Mouse (Mus musculus) hematopoietic stem cell, adult 5-6 weeks (primary cell): ENCODE data around the gene Tbc1d12. TPM values are rescaled to one million over a fixed set of nuclear protein-coding genes. Genes with fewer than 3 reads are reported as not detected.

ENCODE experiments used
- ATAC-seq, 2 experiments: fragments of 125-278 bp in 1 of 2; replicated peaks in 1 of 2; 2 replicates each; pipeline ENCODE4 v1.8.0; 2016 to 2017; ENCODE audit warnings: inconsistent platforms in 2 of 2, mild to moderate bottlenecking in 2 of 2, moderate number of reproducible peaks in 2 of 2, low read depth in 1 of 2, moderate TSS enrichment in 1 of 2; ENCODE audit not compliant: low FRiP score in 2 of 2, poor library complexity in 2 of 2, severe bottlenecking in 2 of 2, insufficient read depth in 1 of 2, low TSS enrichment in 1 of 2
- total RNA-seq: library from RNA; stranded (forward); fragments of 172-1452, 232-1000 nt; gene quantifications from 2 replicates; pipeline ENCODE4 v1.2.3, GENCODE M21; 2017

Gene Tbc1d12
- total RNA-seq, 1 experiment from 2014 or later = 8.2 TPM

DNA sequence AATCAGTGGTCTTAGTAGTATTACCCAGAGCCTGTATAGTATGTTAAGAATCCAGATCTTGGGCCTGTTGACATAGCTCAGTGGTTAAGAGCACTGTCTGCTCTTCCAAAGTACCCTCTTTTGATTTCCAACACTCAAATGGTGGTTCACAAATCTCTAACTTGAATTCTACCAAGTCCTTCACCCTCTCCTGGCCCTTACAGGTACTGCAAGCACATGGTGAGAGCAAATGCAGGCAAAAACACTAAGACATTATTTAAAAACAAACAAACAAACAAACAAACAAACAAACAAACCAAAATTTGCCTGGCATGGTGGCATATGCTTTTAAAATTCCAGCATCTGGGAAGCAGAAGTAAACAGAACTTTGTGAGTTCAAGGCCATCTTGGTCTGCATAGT, 43.9 kb downstream of the Tbc1d12 start:
- ATAC-seq = no peak

DNA sequence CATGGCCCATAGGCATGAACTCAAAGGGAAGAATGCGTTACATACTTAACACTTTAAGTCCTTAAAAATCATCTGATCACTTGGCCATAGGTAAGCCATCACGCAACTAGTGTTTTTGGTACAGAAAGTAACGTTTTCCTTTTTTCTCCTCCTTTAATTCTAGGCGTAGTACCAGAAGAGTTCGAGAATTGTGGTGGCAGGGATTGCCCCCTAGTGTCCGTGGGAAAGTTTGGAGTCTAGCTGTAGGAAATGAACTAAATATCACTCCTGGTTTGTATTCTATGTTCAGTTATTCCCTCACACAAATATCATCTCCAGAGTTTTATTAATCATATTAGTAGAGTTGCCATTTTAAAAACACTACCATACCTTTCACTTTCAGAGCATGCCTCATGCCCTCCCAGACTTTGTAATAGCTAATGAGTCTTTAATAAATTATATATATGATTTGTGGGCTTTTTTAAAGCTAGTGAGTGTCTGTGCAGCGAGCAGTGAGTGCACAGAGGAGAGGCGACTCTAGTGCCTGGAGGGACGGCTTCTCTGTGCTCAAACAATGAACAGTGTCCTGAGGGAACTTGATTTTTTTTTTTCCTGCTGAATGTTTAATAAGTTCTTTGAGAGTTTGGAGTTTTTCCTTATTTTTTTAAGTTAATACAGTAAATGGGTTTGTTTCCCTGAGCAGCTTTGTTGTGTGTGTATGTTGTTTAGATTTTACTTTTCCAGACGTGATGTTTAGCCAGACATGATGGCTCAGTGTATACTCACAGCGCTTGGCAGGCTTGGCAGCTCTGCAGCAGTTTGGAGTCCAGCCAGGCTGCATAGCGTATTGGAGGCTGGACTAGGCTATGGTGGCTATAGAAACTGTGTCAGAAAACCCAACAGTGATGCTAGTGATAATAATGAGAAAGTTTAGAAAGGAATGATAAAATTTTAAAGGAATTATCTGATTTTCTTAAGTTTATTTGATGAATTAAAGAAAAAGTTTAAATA, 65.1 kb downstream of the Tbc1d12 start:
- no peak for ATAC-seq

DNA sequence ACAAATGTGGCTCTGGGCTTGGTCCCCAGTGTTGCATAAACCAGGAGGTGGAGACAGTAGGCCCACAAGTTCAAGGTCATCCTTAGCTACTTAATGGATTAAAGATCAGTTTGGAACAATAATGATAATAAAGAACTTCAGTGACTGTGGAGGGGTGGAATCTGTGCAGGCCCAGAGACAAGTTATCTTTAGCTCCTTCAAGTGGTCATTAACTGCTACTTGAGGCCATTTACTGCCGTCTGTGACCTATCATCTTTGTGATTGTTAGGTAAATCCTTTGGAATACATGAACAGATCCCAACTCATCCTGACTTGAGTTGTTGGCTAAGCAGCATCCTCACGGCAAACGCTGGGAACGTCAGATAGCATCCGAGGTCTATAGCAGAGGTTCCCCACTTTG, 66.1 kb downstream of the Tbc1d12 start:
- 0 out of 4 replicates have a peak, but pooled peaks of 1 of the 2 experiments have one; percentile 42 for ATAC-seq

DNA sequence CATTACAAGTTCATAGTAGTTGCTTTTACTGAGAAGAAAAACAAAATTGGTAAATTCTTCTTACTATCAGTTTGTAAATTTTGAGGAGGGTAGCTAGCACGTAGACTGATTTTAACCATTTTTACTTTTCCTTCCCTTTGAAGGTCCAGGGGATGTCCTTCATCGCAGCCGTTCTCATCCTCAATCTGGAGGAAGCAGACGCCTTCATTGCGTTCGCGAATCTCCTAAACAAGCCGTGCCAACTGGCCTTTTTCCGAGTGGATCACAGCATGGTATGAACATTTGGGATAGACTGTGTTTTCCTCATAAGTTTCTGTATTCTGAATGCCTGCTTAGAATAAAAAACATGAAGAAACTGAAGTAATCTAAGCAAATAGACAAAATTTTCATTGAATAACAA, 77.4 kb downstream of the Tbc1d12 start:
- no peak for ATAC-seq

DNA sequence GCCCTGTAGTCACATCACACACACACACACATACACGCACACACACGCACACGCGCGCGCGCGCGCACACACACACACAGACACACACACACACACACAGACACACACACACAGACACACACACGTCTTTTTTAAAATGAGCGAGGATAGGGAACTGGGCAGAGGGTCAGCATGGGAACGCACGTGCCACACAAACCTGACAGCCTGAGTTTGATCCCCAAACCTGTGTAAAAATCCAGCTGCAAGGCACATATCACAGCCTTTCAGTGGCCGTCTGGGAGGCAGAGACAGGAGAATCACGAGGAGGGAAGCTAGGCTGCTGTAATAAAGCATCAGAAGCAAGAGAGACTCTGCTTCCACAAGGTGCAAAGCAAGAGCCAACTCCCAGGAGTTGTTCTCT, 78.5 kb downstream of the Tbc1d12 start:
- no peak for ATAC-seq

DNA sequence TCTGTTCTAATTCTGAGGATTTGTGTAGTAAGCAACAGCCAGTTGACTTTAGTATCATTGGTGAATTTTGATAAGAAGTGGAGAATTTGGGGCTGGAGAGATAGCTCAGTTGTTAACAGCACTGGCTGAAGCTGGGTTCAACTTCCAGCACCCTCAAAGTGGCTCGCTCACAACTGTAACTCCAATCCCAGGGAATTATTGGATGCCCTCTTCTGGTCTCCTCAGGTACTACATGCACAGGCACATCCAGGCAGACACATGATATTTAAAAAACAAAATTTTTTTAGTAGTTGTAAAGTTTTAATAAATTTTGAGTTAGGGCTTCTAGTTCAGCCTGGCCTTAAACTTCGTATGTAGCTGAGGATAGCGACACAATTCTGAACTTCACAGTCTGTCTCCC, 79.3 kb downstream of the Tbc1d12 start:
- peak; percentile 37 to 75; a peak in 2 of 4 replicates for ATAC-seq

DNA sequence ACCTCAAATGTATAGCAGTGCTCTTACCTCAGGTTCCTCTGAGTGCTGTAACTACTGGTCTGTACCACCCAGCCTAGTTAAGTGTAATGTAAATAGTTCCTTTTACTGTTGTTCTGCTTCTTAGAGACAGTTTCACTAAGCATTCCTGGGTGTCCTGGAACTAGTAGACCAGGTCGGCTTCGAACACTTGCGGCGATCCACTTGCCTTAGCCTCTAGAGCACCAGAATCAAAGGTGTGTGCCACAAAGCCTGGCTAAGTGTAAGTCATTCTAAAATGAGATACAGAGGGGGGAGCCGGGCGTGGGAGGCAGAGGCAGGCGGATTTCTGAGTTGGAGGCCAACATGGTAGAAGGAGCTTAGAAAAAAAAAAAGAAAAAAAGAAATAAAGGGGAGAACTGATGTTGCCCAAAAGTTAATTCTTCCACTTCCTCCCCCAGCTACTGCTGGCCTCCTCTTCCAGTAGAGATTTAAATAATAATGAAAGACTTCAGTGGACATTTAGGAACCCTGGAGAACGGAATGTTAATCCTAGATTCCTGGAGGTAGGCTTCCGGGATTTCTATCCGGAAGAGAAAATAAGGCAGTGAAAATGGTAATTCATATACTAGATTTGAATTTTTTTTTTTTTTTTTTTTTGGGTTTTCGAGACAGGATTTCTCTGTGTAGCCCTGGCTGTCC, 92.2 kb downstream of the Tbc1d12 start:
- no peak for ATAC-seq

DNA sequence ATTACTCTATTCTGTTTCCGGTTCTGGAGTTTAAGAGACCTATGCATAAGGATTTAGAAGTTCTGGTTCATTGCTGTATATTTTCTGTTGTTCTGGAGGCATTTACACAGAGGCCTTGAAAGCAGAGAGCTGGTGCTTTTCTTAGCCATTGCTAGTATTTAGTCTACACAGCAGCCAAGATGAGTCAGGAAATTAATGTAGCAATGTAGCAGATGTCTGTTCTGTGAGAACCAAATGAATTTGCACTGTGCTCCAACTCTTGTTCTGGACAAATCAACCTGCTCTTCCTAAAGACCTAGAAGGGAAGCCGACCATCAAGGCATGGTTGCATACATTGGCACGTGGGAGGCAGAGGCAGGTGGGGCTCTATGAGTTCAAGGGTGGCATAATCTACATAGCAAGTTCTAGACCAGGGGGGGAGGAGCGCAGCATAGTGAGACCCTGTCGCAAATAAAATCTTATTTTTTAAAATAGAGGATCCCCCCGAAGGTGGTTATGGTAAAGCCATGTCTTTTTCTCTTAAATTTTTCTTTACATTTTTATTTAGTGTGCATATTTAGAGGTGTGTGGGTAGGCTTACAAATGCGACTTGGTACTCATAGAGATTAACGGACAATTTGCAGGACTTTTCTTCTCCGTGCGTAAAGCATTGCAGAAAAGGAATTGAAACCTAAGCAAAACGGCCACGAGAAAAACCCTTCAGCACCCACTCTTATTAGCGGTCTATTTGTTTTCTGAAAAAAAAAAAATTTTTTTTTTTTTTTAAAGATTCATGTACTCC, 93.3 kb downstream of the Tbc1d12 start:
- ATAC-seq = no peak

DNA sequence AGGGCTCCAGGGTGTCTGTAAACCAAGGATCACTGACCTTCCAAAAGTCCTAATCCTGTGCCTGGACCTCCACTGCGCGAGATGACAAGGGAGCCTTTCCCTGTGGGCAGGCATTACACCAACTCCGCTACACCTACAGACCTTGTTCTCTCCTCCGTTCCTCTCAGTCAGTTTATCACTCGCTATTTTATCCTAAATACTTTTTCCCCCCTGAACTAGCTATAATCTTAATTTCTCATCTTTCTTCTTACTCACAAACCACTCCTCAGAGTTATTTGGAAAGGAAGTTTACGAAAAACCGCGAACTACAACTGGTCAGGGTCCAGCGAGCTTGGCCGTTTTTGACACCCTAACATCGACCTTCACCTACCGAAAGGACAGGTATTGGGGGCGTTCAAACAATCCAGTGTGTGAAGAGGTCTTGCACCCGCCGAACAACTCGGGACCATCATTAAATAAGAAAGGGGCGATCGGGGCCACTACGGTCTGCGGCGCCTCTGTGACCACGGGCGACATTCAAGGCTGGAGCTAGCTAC, 93.9 kb downstream of the Tbc1d12 start:
- ATAC-seq = peak in 1 of 2 experiments; percentile 35; a peak in 1 of 4 replicates

DNA sequence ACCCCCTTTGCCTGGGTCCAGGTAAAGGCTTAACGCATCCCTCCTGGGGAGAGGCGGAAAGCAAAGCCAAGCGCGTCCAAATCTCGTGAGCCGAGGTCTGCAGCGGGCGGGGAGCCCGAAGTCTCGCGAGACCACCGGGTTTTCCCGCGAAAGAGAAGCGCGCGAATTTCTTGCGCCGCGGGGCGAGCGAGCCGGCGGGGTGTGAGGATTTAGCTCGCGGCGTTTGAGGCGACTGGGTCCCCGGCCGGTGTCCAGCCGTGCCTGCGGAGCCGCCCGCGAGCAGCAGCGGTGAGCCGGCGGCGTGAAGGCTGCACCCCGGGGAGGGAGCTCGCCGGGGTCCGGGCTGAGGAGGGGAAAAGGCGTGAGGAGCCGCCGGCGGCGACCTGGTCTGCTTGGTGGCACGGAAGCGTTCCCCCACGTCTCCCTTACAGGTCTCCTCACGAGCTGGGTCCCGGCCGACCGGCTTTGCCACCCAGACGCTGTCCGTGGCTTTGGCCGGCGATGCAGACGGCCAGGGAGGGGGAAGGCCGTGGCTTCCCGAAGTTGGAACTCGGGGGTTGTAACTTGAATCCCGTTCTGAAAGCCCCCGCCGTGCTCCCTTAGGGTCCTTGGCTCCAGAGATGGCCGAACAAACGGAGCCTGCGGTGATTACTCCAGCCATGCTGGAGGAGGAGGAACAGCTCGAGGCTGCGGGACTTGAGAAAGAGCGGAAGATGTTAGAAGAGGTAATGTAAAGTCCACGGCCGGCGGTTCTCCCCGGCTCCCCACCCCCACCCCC, 94.6 kb downstream of the Tbc1d12 start, which contains the start of gene Hells:
TSS of gene Hells (plus strand) at position 128 of the 778 bp plus-strand sequence.
- ATAC-seq = peak; percentile 89 to 92

DNA sequence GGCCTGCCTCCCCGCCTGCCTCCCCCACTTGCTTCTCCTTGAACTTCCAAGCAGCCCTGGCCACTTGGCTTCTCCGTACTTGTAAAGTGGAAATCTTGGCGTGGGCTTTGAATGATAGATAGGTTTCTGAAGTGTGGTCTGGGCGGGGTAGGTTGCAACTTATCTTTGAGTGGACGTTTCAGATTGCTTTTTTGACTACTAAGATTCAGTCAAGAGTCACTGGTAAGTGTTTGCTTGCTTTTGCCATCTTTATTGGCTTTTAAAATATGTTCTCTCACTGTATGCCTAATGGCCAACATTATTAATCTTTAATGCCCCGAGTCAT, 95.1 kb downstream of the Tbc1d12 start:
- 0 out of 4 replicates have a peak, but pooled peaks of 1 of the 2 experiments have one; percentile 3 for ATAC-seq

DNA sequence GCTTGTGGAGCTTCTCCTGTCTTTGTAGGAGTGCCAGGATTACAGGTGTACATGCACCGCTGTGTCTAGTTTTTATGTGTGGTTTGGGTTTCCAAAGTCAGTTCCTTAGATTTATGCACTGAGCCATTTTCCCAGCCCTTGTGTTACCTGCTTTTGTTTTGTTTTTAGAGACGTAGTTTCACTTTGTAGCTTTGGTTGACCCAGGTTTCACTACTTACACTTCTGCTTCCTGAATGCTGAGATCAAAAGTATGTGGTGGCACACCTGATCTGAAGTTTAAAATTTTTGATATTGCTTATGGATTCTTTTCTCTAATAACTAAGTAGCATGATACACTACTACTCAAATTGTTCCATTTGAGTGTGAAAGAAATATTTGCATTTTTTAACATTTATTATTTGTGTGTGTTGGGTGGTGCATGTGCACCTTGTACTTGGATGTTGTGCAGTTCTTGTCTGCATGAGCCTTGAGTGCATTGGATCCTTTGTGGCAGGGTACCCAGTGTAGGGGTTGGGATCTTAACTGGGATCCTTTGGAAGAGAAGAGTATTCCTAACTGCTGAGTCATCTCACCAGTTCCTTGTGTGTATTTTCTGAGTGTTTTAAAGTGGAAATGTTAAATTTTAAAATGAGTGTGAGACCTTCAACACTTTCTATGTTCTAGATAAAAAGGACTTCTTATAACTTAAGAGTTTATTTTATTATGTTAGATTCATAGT, 108.4 kb downstream of the Tbc1d12 start:
- no peak for ATAC-seq

Other genes with a start within 250 kb of the Tbc1d12 start
- gene Noc3l, start 17.3 kb upstream of the Tbc1d12 start, total RNA-seq = 35.5 and 50.2 TPM in 2 replicates
- 94.4 and 97.2 TPM in 2 replicates for gene Hells, start 94.3 kb downstream of the Tbc1d12 start, total RNA-seq
- not detected in 2 replicates for gene Cyp2c55, start 170.4 kb downstream of the Tbc1d12 start, total RNA-seq
- gene Cyp2c65, start 224.4 kb downstream of the Tbc1d12 start, total RNA-seq = not detected in 2 replicates